9 mouse cellular contexts compared by ENCODE assay signal in the genomic region with DNA sequence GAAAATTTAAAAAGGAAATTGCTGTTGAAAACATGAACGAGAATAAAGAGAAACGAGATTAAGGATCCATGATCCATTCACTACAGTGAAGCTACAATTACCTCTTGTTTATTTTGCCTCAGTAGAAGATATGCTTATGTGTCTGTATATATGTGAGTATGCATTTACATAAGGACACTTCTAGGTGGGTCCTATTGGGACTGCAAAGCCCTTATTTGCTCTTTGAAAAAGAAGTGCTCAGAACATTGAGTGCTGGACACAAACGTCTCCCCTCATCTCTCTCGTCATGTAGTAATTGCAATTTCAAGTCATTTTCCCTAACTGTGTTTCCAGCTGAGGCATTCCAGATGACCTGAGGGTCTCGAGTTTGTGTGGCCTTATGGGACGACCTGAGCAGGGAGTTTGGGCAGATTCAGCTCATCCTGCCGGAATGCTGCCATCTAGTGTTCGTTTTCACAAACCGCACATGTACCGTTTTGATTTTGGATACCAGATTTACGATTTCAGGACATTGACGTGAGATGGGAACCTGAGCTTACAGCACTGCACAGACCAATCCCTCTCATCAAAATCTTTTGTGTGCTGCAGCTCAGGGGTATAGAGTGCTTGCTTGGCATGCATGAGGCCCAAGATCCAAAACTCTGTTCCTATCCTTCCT. TPM values are rescaled to one million over a fixed set of nuclear protein-coding genes. Genes with fewer than 3 reads are reported as not detected.
DNase-seq lines count a peak whose midpoint lies in the region; ATAC-seq lines count a peak whose summit lies in the region.
"Had no signal": no experiment of that assay in that cellular context is flagged by ENCODE, and none has a peak within 500 bp of the region (broad histone marks: within the 10 kb centered on the region; RNA-seq: fewer than 3 reads in every experiment).

No protein-coding gene starts in this region.

- no peaks in the 10 kb centered on the region for H3K36me3 ChIP-seq in kidney, embryonic 15.5 days
- no peaks in the 10 kb centered on the region for H3K36me3 ChIP-seq in hindbrain, embryonic 15.5 days
- H3K36me3 ChIP-seq in limb, embryonic 10.5 days, result no peaks in the 10 kb centered on the region
- H3K36me3 ChIP-seq in neural tube, embryonic 11.5 days (ENCODE audit: control insufficient read depth, insufficient read depth, low read length), result no peaks in the 10 kb centered on the region

- H3K4me2 ChIP-seq in kidney, embryonic 15.5 days, result no peak overlapping the region
- H3K4me2 ChIP-seq in hindbrain, embryonic 15.5 days, result no peak overlapping the region
- H3K4me2 ChIP-seq in neural tube, embryonic 11.5 days (ENCODE audit: low read depth), result no peak overlapping the region

- no peaks in the 10 kb centered on the region for H3K27me3 ChIP-seq in kidney, embryonic 15.5 days
- H3K27me3 ChIP-seq in hindbrain, embryonic 15.5 days, result no peaks in the 10 kb centered on the region
- no peaks in the 10 kb centered on the region for H3K27me3 ChIP-seq in limb, embryonic 10.5 days (ENCODE audit: low read depth, poor library complexity, severe bottlenecking)
- H3K27me3 ChIP-seq in neural tube, embryonic 11.5 days (ENCODE audit: control insufficient read depth, insufficient read depth, low read length), result no peaks in the 10 kb centered on the region

- H3K9ac ChIP-seq in kidney, embryonic 15.5 days, result no peak overlapping the region
- no peak overlapping the region for H3K9ac ChIP-seq in hindbrain, embryonic 15.5 days
- H3K9ac ChIP-seq in neural tube, embryonic 11.5 days (ENCODE audit: low read length), result no peak overlapping the region

- WGBS in kidney, embryonic 15.5 days, result 19% methylated on average over 12 of the region's 12 CpGs
- 18% methylated on average over 12 of the region's 12 CpGs for WGBS in hindbrain, embryonic 15.5 days
- 20% methylated on average over 12 of the region's 12 CpGs for WGBS in limb, embryonic 10.5 days
- 19% methylated on average over 12 of the region's 12 CpGs for WGBS in neural tube, embryonic 11.5 days

- peak; percentile 42 for DNase-seq in kidney, adult 18-20 months
- DNase-seq in Muller cell, postnatal 12 days (ENCODE audit: inconsistent ontology term), result peak; percentile 48
- DNase-seq in embryo, embryonic 10.5 days (ENCODE audit: low spot score), result peak; percentile 89
- peak; percentile 74 for DNase-seq in limb, embryonic 10.5 days (ENCODE audit: low spot score)
- peak; percentile 67 for DNase-seq in neural tube, embryonic 11.5 days (ENCODE audit: low spot score)
- DNase-seq in gastrocnemius, postnatal 14 days, result no peak

- no peaks in the 10 kb centered on the region for H3K9me3 ChIP-seq in kidney, embryonic 15.5 days (replicated peaks)
- H3K9me3 ChIP-seq in hindbrain, embryonic 15.5 days, result no peaks in the 10 kb centered on the region
- no peaks in the 10 kb centered on the region for H3K9me3 ChIP-seq in limb, embryonic 10.5 days (replicated peaks)
- no peaks in the 10 kb centered on the region for H3K9me3 ChIP-seq in neural tube, embryonic 11.5 days (ENCODE audit: control insufficient read depth, low read length)

- 0 out of 2 replicates have a peak, but pooled peaks cover 4% of the 10 kb centered on the region for H3K4me1 ChIP-seq in kidney, embryonic 15.5 days
- H3K4me1 ChIP-seq in hindbrain, embryonic 15.5 days (replicated peaks), result no peaks in the 10 kb centered on the region
- peaks cover 13% of the 10 kb centered on the region; the same call in 1 of the 2 replicates for H3K4me1 ChIP-seq in limb, embryonic 10.5 days
- H3K4me1 ChIP-seq in neural tube, embryonic 11.5 days (ENCODE audit: control insufficient read depth, insufficient read depth, low read length), result no peaks in the 10 kb centered on the region

- H3K4me3 ChIP-seq in kidney, embryonic 15.5 days (replicated peaks), result no peak overlapping the region
- no peak overlapping the region for H3K4me3 ChIP-seq in hindbrain, embryonic 15.5 days
- no peak overlapping the region for H3K4me3 ChIP-seq in limb, embryonic 10.5 days
- no peak overlapping the region for H3K4me3 ChIP-seq in neural tube, embryonic 11.5 days (ENCODE audit: low read depth, low read length)
- H3K4me3 ChIP-seq: megakaryocyte, embryonic 14.5 days had no signal

- no peak for ATAC-seq in kidney, embryonic 15.5 days (replicated peaks; ENCODE audit: low FRiP score)
- peak; percentile 68; the same call in 1 of the 2 replicates for ATAC-seq in hindbrain, embryonic 15.5 days (ENCODE audit: low FRiP score, low read depth)
- peak; percentile 27; the same call in 1 of the 2 replicates for ATAC-seq in neural tube, embryonic 11.5 days (ENCODE audit: insufficient read depth, low FRiP score, low TSS enrichment)

- intact Hi-C loops in gastrocnemius, postnatal 14 days (cut with DNase I; ENCODE audit: low total_unique reads), result loop anchor here (10.0 kb wide), 1 partner anchor 380 kb away; no protein-coding TSS in a partner anchor

- no peak overlapping the region for H3K27ac ChIP-seq in kidney, embryonic 15.5 days
- no peak overlapping the region for H3K27ac ChIP-seq in hindbrain, embryonic 15.5 days (replicated peaks)
- no peak overlapping the region for H3K27ac ChIP-seq in limb, embryonic 10.5 days
- H3K27ac ChIP-seq in neural tube, embryonic 11.5 days (ENCODE audit: low read depth, low read length), result no peak overlapping the region

RNA-seq across cellular contexts. Expression of gene Mbl2, which starts 27.5 kb away (rescaled TPM):
- polyA plus RNA-seq in kidney, embryonic 15.5 days (2015; fragmentation: Nextera tagmentation; extraction: Ambion mirVana), result not detected in 2 replicates
- polyA plus RNA-seq in hindbrain, embryonic 15.5 days (2015; fragmentation: Nextera tagmentation; extraction: Ambion mirVana), result 0.23 TPM in 1 of 2 replicates, not detected in the other
- polyA plus RNA-seq in limb, embryonic 10.5 days (2016; fragmentation: Nextera tagmentation; extraction: Ambion mirVana), result not detected in 2 replicates
- polyA plus RNA-seq in neural tube, embryonic 11.5 days (2014; fragmentation: Nextera tagmentation; extraction: Ambion mirVana), result not detected in 2 replicates
- not detected for total RNA-seq in gastrocnemius, postnatal 14 days (2021)

RNA-seq across cellular contexts. Expression of gene Gldc, which starts 30.1 kb away (rescaled TPM):
- 11.0 and 11.4 TPM in 2 replicates for polyA plus RNA-seq in kidney, embryonic 15.5 days (2015; fragmentation: Nextera tagmentation; extraction: Ambion mirVana)
- polyA plus RNA-seq in hindbrain, embryonic 15.5 days (2015; fragmentation: Nextera tagmentation; extraction: Ambion mirVana), result 8.9 and 9.3 TPM in 2 replicates
- 13.9 and 20.0 TPM in 2 replicates for polyA plus RNA-seq in limb, embryonic 10.5 days (2016; fragmentation: Nextera tagmentation; extraction: Ambion mirVana)
- 19.6 and 22.2 TPM in 2 replicates for polyA plus RNA-seq in neural tube, embryonic 11.5 days (2014; fragmentation: Nextera tagmentation; extraction: Ambion mirVana)
- under 1 TPM; 0.11 to 0.21 TPM for total RNA-seq in gastrocnemius, postnatal 14 days (2021)
